Mouse (Mus musculus): ENCODE results near the gene Kazn. TPM values are rescaled to one million over a fixed set of nuclear protein-coding genes. Genes with fewer than 3 reads are reported as not detected.
A peak's percentile ranks its signal among the peaks of the same experiment; 100 is the strongest.

Kazn gene
- polyA plus RNA-seq, 1 experiment from 2014 or later, result 11.9 TPM

- Histone ChIP-seq H3K4me3 (ENCODE audit: low read depth, low read length) (no peak overlapping the region), H3K4me1 (ENCODE audit: control insufficient read depth, insufficient read depth, low read length) (peaks cover 27% of the 10 kb centered on the region), H3K27ac (replicated peaks; ENCODE audit: low read depth, low read length) (no peak overlapping the region), H3K9ac (ENCODE audit: low read depth, low read length) (no peak overlapping the region), H3K9me3 (ENCODE audit: control insufficient read depth, low read length) (no peaks in the 10 kb centered on the region), H3K27me3 (replicated peaks; ENCODE audit: control insufficient read depth, insufficient read depth, low read length) (no peaks in the 10 kb centered on the region), H3K36me3 (ENCODE audit: control insufficient read depth, insufficient read depth, low read length) (no peaks in the 10 kb centered on the region), H3K4me2 (ENCODE audit: low read depth, low read length) (no peak overlapping the region)
- 82% methylated on average over 6 of the region's 6 CpGs for WGBS
- DNase-seq (ENCODE audit: low spot score) (no peak), ATAC-seq (ENCODE audit: low read depth) (no peak)
Measured at GRCm38 (mm10) chr4:142217048-142217447, 22.2 kb downstream of the Kazn start.

- H3K4me2 ChIP-seq (ENCODE audit: low read depth, low read length), result no peak overlapping the region
- no peaks in the 10 kb centered on the region for H3K9me3 ChIP-seq (ENCODE audit: control insufficient read depth, low read length)
- no peak overlapping the region for H3K9ac ChIP-seq (ENCODE audit: low read depth, low read length)
- no peak overlapping the region for H3K4me3 ChIP-seq (ENCODE audit: low read depth, low read length)
- H3K4me1 ChIP-seq (ENCODE audit: control insufficient read depth, insufficient read depth, low read length), result peaks cover 14% of the 10 kb centered on the region
- no peak for ATAC-seq (ENCODE audit: low read depth)
- H3K27ac ChIP-seq (replicated peaks; ENCODE audit: low read depth, low read length), result no peak overlapping the region
- no peaks in the 10 kb centered on the region for H3K27me3 ChIP-seq (replicated peaks; ENCODE audit: control insufficient read depth, insufficient read depth, low read length)
- no peaks in the 10 kb centered on the region for H3K36me3 ChIP-seq (ENCODE audit: control insufficient read depth, insufficient read depth, low read length)
- WGBS, result 70% methylated on average over 7 of the region's 7 CpGs
- no peak for DNase-seq (ENCODE audit: low spot score)
Measured at GRCm38 (mm10) chr4:142215760-142216159, 23.4 kb downstream of the Kazn start.

GRCm38 (mm10) chr4:142214532-142214931 is 24.7 kb downstream of the Kazn start:
- Histone ChIP-seq H3K36me3 (ENCODE audit: control insufficient read depth, insufficient read depth, low read length) (no peaks in the 10 kb centered on the region), H3K9me3 (ENCODE audit: control insufficient read depth, low read length) (no peaks in the 10 kb centered on the region), H3K4me2 (ENCODE audit: low read depth, low read length) (no peak overlapping the region), H3K4me3 (ENCODE audit: low read depth, low read length) (no peak overlapping the region), H3K9ac (ENCODE audit: low read depth, low read length) (no peak overlapping the region), H3K27ac (replicated peaks; ENCODE audit: low read depth, low read length) (no peak overlapping the region), H3K27me3 (replicated peaks; ENCODE audit: control insufficient read depth, insufficient read depth, low read length) (no peaks in the 10 kb centered on the region), H3K4me1 (ENCODE audit: control insufficient read depth, insufficient read depth, low read length) (peaks cover 13% of the 10 kb centered on the region; the same call in 1 of the 2 replicates)
- no peak for DNase-seq (ENCODE audit: low spot score)
- WGBS, result 72% methylated on average over 6 of the region's 6 CpGs
- ATAC-seq (ENCODE audit: low read depth), result no peak

- Histone ChIP-seq H3K27ac (replicated peaks; ENCODE audit: low read depth, low read length) (no peak overlapping the region), H3K4me1 (ENCODE audit: control insufficient read depth, insufficient read depth, low read length) (peaks cover 13% of the 10 kb centered on the region; the same call in 1 of the 2 replicates), H3K9me3 (ENCODE audit: control insufficient read depth, low read length) (no peaks in the 10 kb centered on the region), H3K4me3 (ENCODE audit: low read depth, low read length) (no peak overlapping the region), H3K27me3 (replicated peaks; ENCODE audit: control insufficient read depth, insufficient read depth, low read length) (no peaks in the 10 kb centered on the region), H3K4me2 (ENCODE audit: low read depth, low read length) (no peak overlapping the region), H3K9ac (ENCODE audit: low read depth, low read length) (no peak overlapping the region), H3K36me3 (ENCODE audit: control insufficient read depth, insufficient read depth, low read length) (peaks cover 7% of the 10 kb centered on the region; the same call in 1 of the 2 replicates)
- ATAC-seq (ENCODE audit: low read depth), result no peak
- DNase-seq (ENCODE audit: low spot score), result peak; percentile 50
- WGBS, result 82% methylated on average over 9 of the region's 9 CpGs
Measured at GRCm38 (mm10) chr4:142212425-142212824, 26.8 kb downstream of the Kazn start.

GRCm38 (mm10) chr4:142209884-142210283 is 29.3 kb downstream of the Kazn start:
- Histone ChIP-seq H3K27me3 (replicated peaks; ENCODE audit: control insufficient read depth, insufficient read depth, low read length) (no peaks in the 10 kb centered on the region), H3K4me1 (ENCODE audit: control insufficient read depth, insufficient read depth, low read length) (peaks cover 13% of the 10 kb centered on the region; the same call in 1 of the 2 replicates), H3K36me3 (ENCODE audit: control insufficient read depth, insufficient read depth, low read length) (peaks cover 7% of the 10 kb centered on the region; the same call in 1 of the 2 replicates), H3K27ac (replicated peaks; ENCODE audit: low read depth, low read length) (no peak overlapping the region), H3K4me2 (ENCODE audit: low read depth, low read length) (no peak overlapping the region), H3K9ac (ENCODE audit: low read depth, low read length) (no peak overlapping the region), H3K9me3 (ENCODE audit: control insufficient read depth, low read length) (no peaks in the 10 kb centered on the region), H3K4me3 (ENCODE audit: low read depth, low read length) (no peak overlapping the region)
- 57% methylated on average over 9 of the region's 9 CpGs for WGBS
- 0 out of 2 replicates have a peak, but pooled peaks have one; percentile 13 for ATAC-seq (ENCODE audit: low read depth)
- no peak for DNase-seq (ENCODE audit: low spot score)

GRCm38 (mm10) chr4:142209476-142209875 is 29.7 kb downstream of the Kazn start:
- no peak for ATAC-seq (ENCODE audit: low read depth)
- Histone ChIP-seq H3K9me3 (ENCODE audit: control insufficient read depth, low read length) (no peaks in the 10 kb centered on the region), H3K27ac (replicated peaks; ENCODE audit: low read depth, low read length) (no peak overlapping the region), H3K9ac (ENCODE audit: low read depth, low read length) (no peak overlapping the region), H3K4me2 (ENCODE audit: low read depth, low read length) (no peak overlapping the region), H3K4me1 (ENCODE audit: control insufficient read depth, insufficient read depth, low read length) (peaks cover 13% of the 10 kb centered on the region; the same call in 1 of the 2 replicates), H3K36me3 (ENCODE audit: control insufficient read depth, insufficient read depth, low read length) (peaks cover 7% of the 10 kb centered on the region; the same call in 1 of the 2 replicates), H3K4me3 (ENCODE audit: low read depth, low read length) (no peak overlapping the region), H3K27me3 (replicated peaks; ENCODE audit: control insufficient read depth, insufficient read depth, low read length) (no peaks in the 10 kb centered on the region)
- 66% methylated on average over 7 of the region's 7 CpGs for WGBS
- no peak for DNase-seq (ENCODE audit: low spot score)

- H3K27me3 ChIP-seq (replicated peaks; ENCODE audit: control insufficient read depth, insufficient read depth, low read length), result no peaks in the 10 kb centered on the region
- no peak overlapping the region for H3K27ac ChIP-seq (replicated peaks; ENCODE audit: low read depth, low read length)
- H3K4me3 ChIP-seq (ENCODE audit: low read depth, low read length), result no peak overlapping the region
- H3K9ac ChIP-seq (ENCODE audit: low read depth, low read length), result no peak overlapping the region
- no peak overlapping the region for H3K4me2 ChIP-seq (ENCODE audit: low read depth, low read length)
- H3K9me3 ChIP-seq (ENCODE audit: control insufficient read depth, low read length), result no peaks in the 10 kb centered on the region
- no peak for ATAC-seq (ENCODE audit: low read depth)
- DNase-seq (ENCODE audit: low spot score), result no peak
- H3K36me3 ChIP-seq (ENCODE audit: control insufficient read depth, insufficient read depth, low read length), result peaks cover 19% of the 10 kb centered on the region; the same call in 1 of the 2 replicates
- WGBS, result 88% methylated on average over 6 of the region's 6 CpGs
- 0 out of 2 replicates have a peak, but pooled peaks cover 4% of the 10 kb centered on the region for H3K4me1 ChIP-seq (ENCODE audit: control insufficient read depth, insufficient read depth, low read length)
Measured at GRCm38 (mm10) chr4:142205693-142206092, 33.5 kb downstream of the Kazn start.

GRCm38 (mm10) chr4:142196626-142197025 is 42.6 kb downstream of the Kazn start:
- ATAC-seq (ENCODE audit: low read depth) (no peak), DNase-seq (ENCODE audit: low spot score) (no peak)
- Histone ChIP-seq H3K4me3 (ENCODE audit: low read depth, low read length) (no peak overlapping the region), H3K4me1 (ENCODE audit: control insufficient read depth, insufficient read depth, low read length) (no peaks in the 10 kb centered on the region), H3K4me2 (ENCODE audit: low read depth, low read length) (no peak overlapping the region), H3K9me3 (ENCODE audit: control insufficient read depth, low read length) (no peaks in the 10 kb centered on the region), H3K27me3 (replicated peaks; ENCODE audit: control insufficient read depth, insufficient read depth, low read length) (no peaks in the 10 kb centered on the region), H3K9ac (ENCODE audit: low read depth, low read length) (no peak overlapping the region), H3K36me3 (ENCODE audit: control insufficient read depth, insufficient read depth, low read length) (no peaks in the 10 kb centered on the region), H3K27ac (replicated peaks; ENCODE audit: low read depth, low read length) (no peak overlapping the region)
- 80% methylated on average over 6 of the region's 6 CpGs for WGBS

- no peak for DNase-seq (ENCODE audit: low spot score)
- Histone ChIP-seq H3K4me3 (ENCODE audit: low read depth, low read length) (no peak overlapping the region), H3K9ac (ENCODE audit: low read depth, low read length) (no peak overlapping the region), H3K36me3 (ENCODE audit: control insufficient read depth, insufficient read depth, low read length) (no peaks in the 10 kb centered on the region), H3K9me3 (ENCODE audit: control insufficient read depth, low read length) (no peaks in the 10 kb centered on the region), H3K27me3 (replicated peaks; ENCODE audit: control insufficient read depth, insufficient read depth, low read length) (no peaks in the 10 kb centered on the region), H3K4me2 (ENCODE audit: low read depth, low read length) (no peak overlapping the region), H3K27ac (replicated peaks; ENCODE audit: low read depth, low read length) (no peak overlapping the region), H3K4me1 (ENCODE audit: control insufficient read depth, insufficient read depth, low read length) (no peaks in the 10 kb centered on the region)
- WGBS, result 78% methylated on average over 7 of the region's 7 CpGs
- ATAC-seq (ENCODE audit: low read depth), result 0 out of 2 replicates have a peak, but pooled peaks have one; percentile 33
Measured at GRCm38 (mm10) chr4:142193780-142194179, 45.4 kb downstream of the Kazn start.

Data from embryonic facial prominence, embryonic 14.5 days (tissue).